Comparison of ENCODE assay signal across 23 mouse cellular contexts in genomic region chr1:37287748-37288147, GRCm38 (mm10). TPM values are rescaled to one million over a fixed set of nuclear protein-coding genes. Genes with fewer than 3 reads are reported as not detected.
DNase-seq lines count a peak whose midpoint lies in the region; ATAC-seq lines count a peak whose summit lies in the region.
"Had no signal": no experiment of that assay in that cellular context is flagged by ENCODE, and none has a peak within 500 bp of the region (broad histone marks: within the 10 kb centered on the region; RNA-seq: fewer than 3 reads in every experiment).

No protein-coding gene starts in this region.

- no peak for ATAC-seq in hindbrain, embryonic 15.5 days (ENCODE audit: low FRiP score, low read depth)
- ATAC-seq in hindbrain, embryonic 12.5 days (ENCODE audit: low FRiP score) = no peak
- ATAC-seq: intestine, embryonic 15.5 days; liver, embryonic 12.5 days; liver, postnatal 0 days had no signal

- H3K27ac ChIP-seq in hindbrain, embryonic 15.5 days (replicated peaks) = no peak overlapping the region
- no peak overlapping the region for H3K27ac ChIP-seq in hindbrain, embryonic 12.5 days
- H3K27ac ChIP-seq: forebrain, embryonic 12.5 days; heart, adult 2 months; hindbrain, embryonic 13.5 days; intestine, embryonic 15.5 days; liver, embryonic 12.5 days had no signal

- H3K36me3 ChIP-seq in hindbrain, embryonic 15.5 days = no peaks in the 10 kb centered on the region
- H3K36me3 ChIP-seq in hindbrain, embryonic 12.5 days = no peaks in the 10 kb centered on the region
- H3K36me3 ChIP-seq: forebrain, embryonic 12.5 days; heart, embryonic 12.5 days; hindbrain, embryonic 13.5 days; intestine, embryonic 15.5 days; liver, embryonic 12.5 days; neural tube, embryonic 15.5 days had no signal

- H3K4me2 ChIP-seq in hindbrain, embryonic 15.5 days = 0 out of 2 replicates have a peak overlapping the region, but pooled peaks have one; percentile 13
- no peak overlapping the region for H3K4me2 ChIP-seq in hindbrain, embryonic 12.5 days (replicated peaks)
- H3K4me2 ChIP-seq: forebrain, embryonic 12.5 days; heart, embryonic 12.5 days; hindbrain, embryonic 13.5 days; intestine, embryonic 15.5 days; liver, embryonic 12.5 days; midbrain, embryonic 11.5 days; neural tube, embryonic 15.5 days had no signal

- DNase-seq in 3T3-L1 (ENCODE audit: low read depth, low spot score) = peak; percentile 47
- DNase-seq in adrenal gland, adult 2 months = peak; percentile 85
- peak; percentile 74 to 75 for DNase-seq in adrenal gland, postnatal 36 days
- DNase-seq in cerebellum, adult 8-10 months = no peak
- DNase-seq in B cell, adult 2 months = no peak
- DNase-seq: cerebellum, adult 11-12 months; gastrocnemius, postnatal 14 days; heart, adult 2 months; kidney, adult 2 months; liver, postnatal 0 days; lung, postnatal 36 days; thymus, postnatal 4 days had no signal

- no peak overlapping the region for H3K9ac ChIP-seq in hindbrain, embryonic 15.5 days
- H3K9ac ChIP-seq in hindbrain, embryonic 12.5 days = no peak overlapping the region
- H3K9ac ChIP-seq: forebrain, embryonic 12.5 days; heart, embryonic 12.5 days; hindbrain, embryonic 13.5 days; intestine, embryonic 15.5 days; liver, embryonic 12.5 days; liver, postnatal 0 days; neural tube, embryonic 15.5 days had no signal

- WGBS in hindbrain, embryonic 15.5 days = 71% methylated on average over 1 of the region's 1 CpGs
- WGBS in hindbrain, embryonic 12.5 days = 94% methylated on average over 1 of the region's 1 CpGs

- H3K4me3 ChIP-seq in hindbrain, embryonic 15.5 days = no peak overlapping the region
- no peak overlapping the region for H3K4me3 ChIP-seq in hindbrain, embryonic 12.5 days
- H3K4me3 ChIP-seq: erythroblast, embryonic 14.5 days; forebrain, embryonic 12.5 days; heart, adult 2 months; heart, embryonic 12.5 days; hindbrain, embryonic 13.5 days; intestine, embryonic 15.5 days; liver, embryonic 12.5 days; neural tube, embryonic 15.5 days had no signal

- no peaks in the 10 kb centered on the region for H3K9me3 ChIP-seq in hindbrain, embryonic 15.5 days
- no peaks in the 10 kb centered on the region for H3K9me3 ChIP-seq in hindbrain, embryonic 12.5 days (replicated peaks)
- H3K9me3 ChIP-seq: forebrain, embryonic 12.5 days; hindbrain, embryonic 13.5 days; intestine, embryonic 15.5 days; neural tube, embryonic 15.5 days had no signal

- peaks cover 12% of the 10 kb centered on the region for H3K4me1 ChIP-seq in hindbrain, embryonic 15.5 days (replicated peaks)
- 0 out of 2 replicates have a peak, but pooled peaks cover 2% of the 10 kb centered on the region for H3K4me1 ChIP-seq in hindbrain, embryonic 12.5 days
- H3K4me1 ChIP-seq: forebrain, embryonic 12.5 days; heart, embryonic 12.5 days; hindbrain, embryonic 13.5 days; intestine, embryonic 15.5 days; liver, embryonic 12.5 days had no signal

- no peaks in the 10 kb centered on the region for H3K27me3 ChIP-seq in hindbrain, embryonic 15.5 days
- H3K27me3 ChIP-seq in hindbrain, embryonic 12.5 days = no peaks in the 10 kb centered on the region
- H3K27me3 ChIP-seq: CH12.LX; forebrain, embryonic 12.5 days; heart, embryonic 12.5 days; hindbrain, embryonic 13.5 days; intestine, embryonic 15.5 days; liver, embryonic 12.5 days; neural tube, embryonic 15.5 days had no signal

RNA-seq across cellular contexts. Expression of gene Inpp4a, which starts 11.9 kb away (rescaled TPM):
- 69.9 and 73.5 TPM in 2 replicates for polyA plus RNA-seq in hindbrain, embryonic 15.5 days (2015; fragmentation: Nextera tagmentation; extraction: Ambion mirVana)
- 33.7 and 36.1 TPM in 2 replicates for polyA plus RNA-seq in hindbrain, embryonic 12.5 days (2016; fragmentation: Nextera tagmentation; extraction: Ambion mirVana)
- total RNA-seq in adrenal gland, adult 2 months (2021) = 10 to 100 TPM; 19.1 to 23.6 TPM
- 13.3 and 14.0 TPM in 2 replicates for polyA plus RNA-seq in adrenal gland, adult 2 months (2012; rRNA removed)
- total RNA-seq in adrenal gland, postnatal 36 days (2021) = 10 to 100 TPM; 21.3 to 25.9 TPM

Comparison
In these comparisons a context has a peak if more than half of its experiments do, and no peak if none do; other contexts are left out.
1. DNase-seq: peak in 3T3-L1 (single experiment), adrenal gland, adult 2 months (single experiment) and adrenal gland, postnatal 36 days (2 of 2); none in cerebellum, adult 8-10 months (single experiment) and B cell, adult 2 months (0 of 2).